Mouse (Mus musculus) midbrain, embryonic 10.5 days (tissue): ENCODE results near the gene Faim2. TPM values are rescaled to one million over a fixed set of nuclear protein-coding genes. Genes with fewer than 3 reads are reported as not detected.

Experiments used
- DNase-seq: peaks from one replicate; pipeline ENCODE4 v3.0.0-alpha.2; 2017; ENCODE audit warnings: low spot score
- H3K27ac ChIP-seq: fragments of 300-500 bp; sonication (generic); replicated peaks from 2 replicates; pipeline ENCODE4 v1.5.1; 2016; ENCODE audit warnings: mild to moderate bottlenecking
- H3K27me3 ChIP-seq: fragments of 300-500 bp; sonication (generic); 2 replicates; pipeline ENCODE4 v1.6.1; 2016; ENCODE audit warnings: low read depth, mild to moderate bottlenecking; ENCODE audit not compliant: poor library complexity, severe bottlenecking
- H3K36me3 ChIP-seq: fragments of 300-500 bp; sonication (generic); 2 replicates; pipeline ENCODE4 v1.6.1; 2016; ENCODE audit warnings: mild to moderate bottlenecking, moderate library complexity
- H3K4me1 ChIP-seq: fragments of 300-500 bp; sonication (generic); 2 replicates; pipeline ENCODE4 v1.6.1; 2016
- H3K4me3 ChIP-seq: fragments of 300-500 bp; sonication (generic); 2 replicates; pipeline ENCODE4 v1.5.1; 2016; ENCODE audit warnings: mild to moderate bottlenecking, moderate library complexity
- H3K9me3 ChIP-seq: fragments of 300-500 bp; sonication (generic); replicated peaks from 2 replicates; pipeline ENCODE4 v1.6.1; 2016; ENCODE audit warnings: mild to moderate bottlenecking
- WGBS: fragments of 180-500 bp; shearing (Covaris S2); methylation state at CpG from one replicate; pipeline ENCODE4 v1.1.7; 2016; 5-methylcytosine and 5-hydroxymethylcytosine counted together
- polyA plus RNA-seq: library from polyadenylated mRNA; unstranded; fragments of >200 nt; fragmentation: Nextera tagmentation; extraction: Ambion mirVana; gene quantifications from 2 replicates; pipeline ENCODE4 v1.2.1, GENCODE M21; 2016

The Faim2 gene
- polyA plus RNA-seq, 1 experiment from 2014 or later, result 1.1 TPM

GRCm38 (mm10) chr15:99473801-99474575, 54.0 kb downstream of the Faim2 start:
- no peak for DNase-seq
- Histone ChIP-seq H3K4me1 (peaks cover 25% of the 10 kb centered on the region), H3K27ac (peak overlapping the region; percentile 96), H3K36me3 (peaks cover 27% of the 10 kb centered on the region), H3K4me3 (peak overlapping the region; percentile 83), H3K27me3 (peaks cover 4% of the 10 kb centered on the region; the same call in 1 of the 2 replicates), H3K9me3 (no peaks in the 10 kb centered on the region; the same call in 1 of the 2 replicates)
- 8% methylated on average over 38 of the region's 38 CpGs for WGBS

- H3K36me3 ChIP-seq, result peaks cover 34% of the 10 kb centered on the region
- H3K27ac ChIP-seq, result no peak overlapping the region
- H3K4me3 ChIP-seq, result peak overlapping the region; percentile 83; the same call in 1 of the 2 replicates
- no peaks in the 10 kb centered on the region; the same call in 1 of the 2 replicates for H3K9me3 ChIP-seq
- no peak for DNase-seq
- peaks cover 25% of the 10 kb centered on the region for H3K4me1 ChIP-seq
- peaks cover 4% of the 10 kb centered on the region; the same call in 1 of the 2 replicates for H3K27me3 ChIP-seq
- 93% methylated on average over 7 of the region's 7 CpGs for WGBS
Measured at GRCm38 (mm10) chr15:99472972-99473371, 55.0 kb downstream of the Faim2 start.

GRCm38 (mm10) chr15:99471677-99472063, 56.3 kb downstream of the Faim2 start:
- 81% methylated on average over 14 of the region's 14 CpGs for WGBS
- Histone ChIP-seq H3K27ac (no peak overlapping the region), H3K36me3 (peaks cover 34% of the 10 kb centered on the region), H3K27me3 (peaks cover 3% of the 10 kb centered on the region; the same call in 1 of the 2 replicates), H3K4me1 (peaks cover 25% of the 10 kb centered on the region), H3K9me3 (no peaks in the 10 kb centered on the region; the same call in 1 of the 2 replicates), H3K4me3 (no peak overlapping the region)
- DNase-seq, result no peak

GRCm38 (mm10) chr15:99470971-99471676, 56.8 kb downstream of the Faim2 start:
- H3K36me3 ChIP-seq, result peaks cover 34% of the 10 kb centered on the region
- WGBS, result 66% methylated on average over 17 of the region's 17 CpGs
- no peak overlapping the region for H3K4me3 ChIP-seq
- no peaks in the 10 kb centered on the region for H3K27me3 ChIP-seq
- H3K4me1 ChIP-seq, result peaks cover 25% of the 10 kb centered on the region
- H3K9me3 ChIP-seq, result no peaks in the 10 kb centered on the region; the same call in 1 of the 2 replicates
- 0 out of 2 replicates have a peak overlapping the region, but pooled peaks have one; percentile 38 for H3K27ac ChIP-seq
- peak; percentile 36 for DNase-seq

GRCm38 (mm10) chr15:99470224-99470761, 57.7 kb downstream of the Faim2 start:
- no peak for DNase-seq
- Histone ChIP-seq H3K27ac (no peak overlapping the region), H3K27me3 (no peaks in the 10 kb centered on the region), H3K4me3 (no peak overlapping the region), H3K36me3 (peaks cover 34% of the 10 kb centered on the region), H3K4me1 (peaks cover 25% of the 10 kb centered on the region), H3K9me3 (no peaks in the 10 kb centered on the region; the same call in 1 of the 2 replicates)
- 93% methylated on average over 31 of the region's 31 CpGs for WGBS

- Histone ChIP-seq H3K27ac (no peak overlapping the region), H3K27me3 (no peaks in the 10 kb centered on the region), H3K9me3 (no peaks in the 10 kb centered on the region; the same call in 1 of the 2 replicates), H3K4me3 (no peak overlapping the region), H3K36me3 (peaks cover 34% of the 10 kb centered on the region), H3K4me1 (peaks cover 21% of the 10 kb centered on the region)
- DNase-seq, result no peak
- 92% methylated on average over 4 of the region's 4 CpGs for WGBS
Measured at GRCm38 (mm10) chr15:99469736-99470135, 58.2 kb downstream of the Faim2 start.

GRCm38 (mm10) chr15:99469067-99469466, 58.9 kb downstream of the Faim2 start:
- Histone ChIP-seq H3K27ac (no peak overlapping the region), H3K36me3 (peaks cover 34% of the 10 kb centered on the region), H3K4me1 (peaks cover 18% of the 10 kb centered on the region), H3K4me3 (no peak overlapping the region), H3K9me3 (no peaks in the 10 kb centered on the region; the same call in 1 of the 2 replicates), H3K27me3 (no peaks in the 10 kb centered on the region)
- DNase-seq, result peak; percentile 64
- WGBS, result 44% methylated on average over 3 of the region's 3 CpGs

- Histone ChIP-seq H3K9me3 (no peaks in the 10 kb centered on the region), H3K4me3 (no peak overlapping the region), H3K27ac (no peak overlapping the region), H3K4me1 (peaks cover 5% of the 10 kb centered on the region), H3K36me3 (no peaks in the 10 kb centered on the region; the same call in 1 of the 2 replicates), H3K27me3 (no peaks in the 10 kb centered on the region)
- 73% methylated on average over 13 of the region's 13 CpGs for WGBS
- no peak for DNase-seq
Measured at GRCm38 (mm10) chr15:99463194-99463593, 64.8 kb downstream of the Faim2 start.

GRCm38 (mm10) chr15:99457606-99458401, 70.2 kb downstream of the Faim2 start, which contains the start of gene Nckap5l:
TSS of gene Nckap5l (minus strand) at chr15:99457748.
- WGBS, result under 1% methylated on average over 45 of the region's 45 CpGs
- Histone ChIP-seq H3K4me1 (peaks cover 45% of the 10 kb centered on the region), H3K27me3 (no peaks in the 10 kb centered on the region), H3K9me3 (no peaks in the 10 kb centered on the region), H3K4me3 (peak within 1 kb of the TSS; percentile 95), H3K36me3 (peaks cover 27% of the 10 kb centered on the region), H3K27ac (peak within 1 kb of the TSS; percentile 94)
- peak; percentile 97 for DNase-seq

- peaks cover 34% of the 10 kb centered on the region for H3K36me3 ChIP-seq
- no peaks in the 10 kb centered on the region for H3K9me3 ChIP-seq
- H3K4me1 ChIP-seq, result peaks cover 52% of the 10 kb centered on the region
- DNase-seq, result peak; percentile 73
- peak overlapping the region; percentile 95 for H3K4me3 ChIP-seq
- H3K27ac ChIP-seq, result peak overlapping the region; percentile 94
- under 1% methylated on average over 42 of the region's 43 CpGs for WGBS
- no peaks in the 10 kb centered on the region for H3K27me3 ChIP-seq
Measured at GRCm38 (mm10) chr15:99456963-99457605, 70.9 kb downstream of the Faim2 start.

- Histone ChIP-seq H3K36me3 (peaks cover 41% of the 10 kb centered on the region), H3K4me1 (peaks cover 53% of the 10 kb centered on the region), H3K4me3 (peak overlapping the region; percentile 95), H3K27me3 (no peaks in the 10 kb centered on the region), H3K27ac (peak overlapping the region; percentile 94), H3K9me3 (no peaks in the 10 kb centered on the region)
- DNase-seq, result no peak
- WGBS, result 25% methylated on average over 7 of the region's 7 CpGs
Measured at GRCm38 (mm10) chr15:99456338-99456962, 71.5 kb downstream of the Faim2 start.
